Mouse (Mus musculus) heart, adult 8-10 months (tissue): Measurements from ENCODE around the gene Spata31d1d. TPM values are rescaled to one million over a fixed set of nuclear protein-coding genes. Genes with fewer than 3 reads are reported as not detected.
"Not testable (repeated sequence)": the region's sequence is repeated elsewhere in the genome, so short reads cannot be mapped to it uniquely, and the experiment has no call there.

ENCODE experiments used
- DNase-seq: peaks from one replicate; pipeline ENCODE4 v3.0.0; 2022; ENCODE audit warnings: low spot score
- total RNA-seq, 4 experiments: library from RNA; stranded (reverse); gene quantifications; 2 replicates each; pipeline ENCODE4 v1.2.4; 2022

The Spata31d1d gene
- total RNA-seq, 4 experiments from 2014 or later = not detected

DNA sequence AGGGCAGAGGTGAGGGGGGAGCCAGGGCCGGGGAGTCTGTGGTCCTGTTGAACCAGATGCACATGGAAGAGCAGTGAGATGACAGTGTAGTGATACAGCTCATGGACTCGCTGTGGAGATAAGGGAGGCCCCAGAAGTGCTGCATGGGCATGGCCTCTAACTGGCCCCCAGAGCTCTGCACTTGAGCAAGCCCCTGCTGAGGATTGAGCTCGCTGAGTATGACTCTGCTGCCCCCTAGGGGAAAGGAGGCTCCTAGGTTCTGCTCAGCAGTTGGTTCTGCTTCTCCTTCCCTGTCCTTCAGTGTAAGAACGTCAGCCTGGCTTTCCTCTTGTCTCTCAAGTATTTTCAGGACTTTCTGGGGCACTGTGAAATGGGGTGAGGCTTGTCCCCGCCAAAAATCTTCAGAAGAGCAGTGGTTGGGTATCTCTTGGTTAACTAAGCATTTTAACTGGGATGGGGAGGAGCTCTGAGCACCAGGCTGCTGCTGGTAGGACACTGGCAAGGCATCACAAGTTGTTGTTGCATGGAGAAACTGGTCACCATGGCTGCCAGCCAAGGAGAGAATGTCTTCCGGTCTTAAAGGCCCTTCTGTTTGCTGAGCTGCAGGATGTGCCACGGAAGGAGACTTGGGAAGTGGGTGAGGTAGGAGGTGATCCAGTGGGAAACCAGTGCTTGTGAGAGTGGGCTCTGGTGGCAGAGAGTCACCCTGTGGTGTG, 3.0 kb downstream of the Spata31d1d start:
- peak; percentile 79 for DNase-seq

DNA sequence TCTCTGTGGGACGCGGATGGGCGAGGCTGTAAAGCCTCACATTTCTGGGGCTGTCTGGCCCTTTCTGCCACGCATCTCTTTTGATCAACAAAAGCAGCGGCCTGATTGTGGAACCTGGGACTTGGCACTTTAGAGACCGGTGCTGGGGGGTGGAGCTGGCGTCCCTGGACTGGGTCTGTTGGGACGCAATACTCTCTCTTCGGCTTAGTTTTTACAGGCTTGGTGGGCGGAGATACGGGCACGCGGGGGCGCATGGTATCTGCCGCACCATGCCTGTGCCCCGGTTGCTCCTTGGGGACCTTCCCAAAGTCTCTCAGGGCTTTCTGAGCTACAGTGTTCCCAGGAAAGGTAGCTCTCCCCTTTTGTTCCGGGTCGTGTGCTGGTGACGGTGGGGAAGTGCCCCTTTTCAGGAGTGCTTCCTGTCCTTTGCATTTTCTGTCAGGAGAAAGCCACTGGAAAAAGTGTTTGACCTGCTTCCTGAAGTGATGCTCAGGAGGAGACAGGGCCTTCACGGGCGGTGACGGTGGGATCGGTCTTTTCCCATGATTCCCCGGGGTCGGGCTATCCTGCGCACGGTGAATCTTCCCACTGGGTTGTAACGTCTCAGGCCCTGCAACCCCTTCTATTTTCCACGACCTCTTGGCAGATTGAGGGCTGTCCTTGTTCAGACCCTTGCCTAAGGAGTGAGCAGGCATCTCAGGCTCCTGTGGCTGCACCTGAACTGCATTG, 5.2 kb downstream of the Spata31d1d start:
- DNase-seq = no peak

DNA sequence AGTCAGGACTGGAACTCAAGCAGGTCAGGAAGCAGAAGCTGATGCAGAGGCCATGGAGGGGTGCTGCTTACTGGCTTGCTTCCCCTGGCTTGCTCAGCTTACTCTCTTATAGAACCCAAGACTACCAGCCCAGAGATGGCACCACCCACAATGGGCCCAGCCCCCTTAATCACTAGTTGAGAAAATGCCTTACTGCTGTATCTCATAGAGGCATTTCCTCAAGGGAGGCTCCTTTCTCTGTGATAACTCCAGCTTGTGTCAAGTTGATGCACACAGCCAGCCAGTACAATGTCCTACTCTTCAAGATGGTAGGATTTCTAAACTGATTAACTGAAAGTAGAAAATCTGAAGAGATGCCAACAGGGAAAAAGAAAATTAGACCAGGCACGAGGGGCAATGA, 9.5 kb downstream of the Spata31d1d start:
- not testable (repeated sequence) for DNase-seq

DNA sequence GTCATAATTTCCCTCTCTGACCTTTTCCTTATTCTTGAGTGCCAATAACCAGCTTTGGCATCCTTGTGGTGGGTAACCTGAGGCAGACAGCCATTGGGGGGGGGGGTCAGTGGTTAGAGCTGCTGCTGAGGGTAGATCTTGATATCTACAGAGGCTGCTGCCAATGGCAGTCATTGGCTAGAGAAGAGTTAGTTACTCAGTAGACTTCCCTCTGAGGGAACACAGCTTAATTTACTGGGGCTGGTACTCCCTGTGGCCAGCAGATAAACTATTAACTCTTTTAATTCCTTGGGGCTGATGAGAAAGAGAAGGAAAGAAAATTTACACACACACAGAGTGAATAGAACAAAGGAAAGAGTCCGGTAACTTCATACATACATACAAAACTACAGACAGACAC, 12.1 kb downstream of the Spata31d1d start:
- no peak for DNase-seq

DNA sequence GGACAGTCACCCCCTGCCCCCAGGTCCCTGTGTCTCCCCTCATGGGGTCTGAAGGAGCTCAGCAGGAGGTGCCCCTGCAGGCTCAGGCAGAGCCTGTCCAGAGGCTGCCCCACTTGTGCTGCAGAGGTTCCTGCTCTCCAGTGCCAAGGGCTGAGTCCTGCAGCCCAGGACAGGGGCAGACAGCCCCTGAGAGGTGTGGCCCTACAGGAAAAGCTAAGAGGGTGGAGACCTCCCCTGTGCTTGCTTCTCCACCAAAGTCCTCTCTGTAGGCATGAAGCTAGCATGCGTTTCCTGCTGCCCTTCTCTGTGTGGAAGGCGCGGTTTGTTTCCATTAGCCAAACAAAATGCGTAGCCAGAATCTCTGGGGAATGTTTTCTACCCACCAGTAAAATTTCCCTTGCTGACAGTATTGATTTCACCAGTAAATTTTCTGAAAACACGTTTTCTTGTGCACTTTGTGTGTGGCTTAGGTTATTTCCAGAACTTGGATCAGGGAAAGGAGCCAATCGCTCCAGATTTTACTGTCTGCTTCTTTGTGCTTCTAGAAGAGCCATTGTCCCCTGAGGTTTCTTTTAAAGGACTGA, 12.6 kb downstream of the Spata31d1d start:
- peak; percentile 25 for DNase-seq

DNA sequence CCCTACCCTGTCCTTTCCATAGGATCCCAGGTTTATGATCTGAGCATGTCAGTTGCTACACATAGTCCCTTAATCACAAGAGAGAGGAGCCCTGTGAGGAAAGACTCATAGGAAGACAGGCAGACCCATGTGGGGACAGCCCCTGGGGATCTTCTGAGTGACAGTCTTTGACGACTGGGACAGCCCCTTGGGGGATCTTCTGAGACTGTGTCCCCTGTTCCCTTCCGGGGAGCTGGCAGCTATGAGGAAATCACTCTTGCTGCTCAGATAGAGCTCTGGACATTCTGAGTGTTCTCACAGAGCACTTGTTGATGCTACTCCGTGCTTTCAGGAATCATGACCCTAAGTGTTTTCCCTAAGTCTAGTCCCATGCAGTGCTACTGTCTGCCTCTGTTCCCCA, 17.8 kb downstream of the Spata31d1d start:
- no peak for DNase-seq

DNA sequence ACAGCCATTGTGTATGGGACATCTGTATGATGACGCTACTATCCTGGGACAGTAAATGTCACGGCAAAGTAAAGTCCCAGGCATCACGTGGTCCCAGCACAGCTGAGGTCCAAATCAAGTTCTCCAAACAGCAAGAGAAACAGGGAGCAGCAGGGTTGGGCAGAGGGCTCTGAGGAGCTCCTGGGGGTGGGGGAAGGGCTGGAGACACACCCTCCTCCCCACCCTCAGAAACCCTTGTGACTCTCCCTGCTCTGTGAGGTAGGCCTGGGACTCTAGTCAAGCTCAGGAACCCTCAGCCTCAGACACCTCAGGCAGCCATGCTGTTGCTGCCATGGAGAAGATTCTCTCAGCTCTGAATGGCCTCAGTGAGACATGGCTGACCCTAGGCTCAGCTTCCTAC, 19.6 kb downstream of the Spata31d1d start, which contains the start of gene Spata31d1b:
TSS of gene Spata31d1b (plus strand) at position 301 of the 400 bp plus-strand sequence.
- not testable (repeated sequence) for DNase-seq

DNA sequence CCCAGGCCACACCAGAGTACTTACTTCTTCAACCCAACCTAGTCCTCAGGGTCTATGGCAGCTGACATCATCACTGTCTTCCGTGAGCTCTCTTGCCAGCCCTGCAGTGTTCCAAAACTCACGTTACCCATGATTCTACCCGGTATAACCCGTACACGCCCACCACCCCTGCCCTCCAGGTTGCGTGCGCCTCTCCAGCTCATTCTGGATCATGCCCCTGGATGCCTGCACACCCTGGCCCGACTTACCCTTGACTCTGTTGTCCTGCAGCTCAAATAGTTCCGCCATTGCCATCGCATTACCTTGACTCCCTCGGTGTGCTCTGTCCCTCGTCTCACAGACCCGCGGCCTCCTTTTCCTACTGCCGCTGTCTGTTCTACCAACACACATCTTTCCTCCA, 21.3 kb downstream of the Spata31d1d start, which contains the start of gene Spata31d1a:
TSS of gene Spata31d1a (minus strand) at position 101 of the 400 bp plus-strand sequence.
- DNase-seq = no peak

DNA sequence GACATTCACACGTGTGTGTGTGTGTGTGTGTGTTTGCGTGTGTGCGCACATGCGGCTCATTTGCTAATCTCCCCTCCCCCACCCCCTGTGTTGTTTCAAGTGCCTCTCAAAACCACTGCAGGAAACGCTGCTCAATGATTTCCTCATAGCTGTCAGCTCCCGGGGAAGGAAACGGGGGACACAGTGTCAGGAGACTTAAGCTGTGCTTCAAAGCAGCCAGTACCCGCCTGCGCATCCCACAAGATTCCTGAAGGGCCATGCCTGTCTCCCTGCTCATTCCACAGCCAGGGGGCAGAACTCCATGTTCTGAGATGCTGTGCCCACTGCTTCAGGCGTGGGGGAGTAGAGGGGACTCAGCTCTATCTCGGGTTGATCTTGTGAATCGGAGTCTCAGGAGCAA, 27.0 kb downstream of the Spata31d1d start:
- DNase-seq = peak; percentile 3

DNA sequence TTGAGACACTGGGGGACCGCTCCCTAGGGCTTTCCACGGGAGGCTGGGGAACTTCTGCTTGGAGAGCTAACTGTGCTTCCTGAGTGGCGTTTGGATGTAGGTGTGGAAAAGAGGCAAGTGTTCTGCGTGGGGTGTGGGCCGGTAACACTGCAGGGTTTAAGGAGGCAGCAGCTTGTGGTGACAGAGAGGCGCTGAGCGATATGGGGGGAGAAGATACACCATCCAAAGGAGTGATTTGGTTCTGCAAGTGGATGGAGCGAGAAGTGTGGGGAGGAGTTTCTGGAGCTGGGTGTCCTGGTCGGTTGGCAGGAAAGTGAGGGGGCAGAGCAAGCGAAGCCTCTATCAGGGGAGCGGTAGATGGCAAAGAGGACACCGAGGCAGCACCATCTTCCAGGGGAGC, 28.0 kb downstream of the Spata31d1d start:
- no peak for DNase-seq

DNA sequence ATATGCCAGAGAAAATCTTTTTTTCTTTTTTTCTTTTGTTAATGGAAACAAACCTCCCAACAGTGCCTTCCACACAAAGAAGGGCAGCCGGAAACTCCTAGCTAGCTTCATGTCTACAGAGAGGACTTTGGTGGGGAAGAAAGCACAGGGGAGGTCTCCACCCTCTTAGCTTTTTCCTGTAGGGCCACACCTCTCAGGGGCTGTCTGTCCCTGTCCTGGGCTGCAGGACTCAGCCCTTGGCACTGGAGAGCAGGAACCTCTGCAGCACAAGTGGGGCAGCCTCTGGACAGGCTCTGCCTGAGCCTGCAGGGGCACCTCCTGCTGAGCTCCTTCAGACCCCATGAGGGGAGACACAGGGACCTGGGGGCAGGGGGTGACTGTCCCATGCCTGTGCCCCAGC, 31.4 kb downstream of the Spata31d1d start:
- DNase-seq = not testable (repeated sequence)

DNA sequence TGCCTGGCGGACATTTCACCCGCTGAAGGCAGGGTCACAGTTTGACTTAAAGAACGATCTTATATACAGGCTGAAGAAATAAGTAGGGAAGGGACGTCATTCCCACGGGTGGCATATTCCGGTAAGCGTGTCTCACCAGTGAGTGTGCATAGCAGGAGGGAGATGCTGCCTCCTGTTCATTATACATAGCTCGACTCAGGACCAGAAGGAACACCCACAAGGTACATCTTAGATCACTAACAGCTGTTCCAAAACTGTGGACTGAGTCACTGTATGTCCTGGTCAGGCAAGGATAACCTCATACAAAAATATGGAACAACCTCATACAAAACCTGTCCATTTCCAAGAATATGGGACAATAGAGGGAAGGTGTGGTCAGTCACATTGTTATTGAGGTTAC, 32.4 kb downstream of the Spata31d1d start:
- DNase-seq = no peak

DNA sequence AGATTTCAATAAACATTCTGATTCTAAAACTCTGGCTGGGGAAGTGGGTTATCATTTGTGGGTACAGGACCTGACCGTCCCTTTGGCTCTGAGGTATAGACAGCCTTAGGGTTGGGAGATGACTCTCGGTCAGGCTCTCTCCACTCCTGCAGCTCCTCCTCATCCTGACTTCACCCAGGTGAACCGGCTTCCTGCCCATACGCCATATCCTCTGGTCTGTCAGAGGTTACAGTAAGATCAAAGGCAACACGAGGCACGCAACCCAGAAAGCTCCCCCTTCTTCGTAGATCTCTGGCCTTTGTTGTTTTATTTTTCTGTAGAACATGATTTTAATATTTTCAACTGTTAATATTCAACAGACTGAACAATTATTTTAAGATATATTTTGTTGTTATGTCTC, 35.8 kb downstream of the Spata31d1d start:
- no peak for DNase-seq

DNA sequence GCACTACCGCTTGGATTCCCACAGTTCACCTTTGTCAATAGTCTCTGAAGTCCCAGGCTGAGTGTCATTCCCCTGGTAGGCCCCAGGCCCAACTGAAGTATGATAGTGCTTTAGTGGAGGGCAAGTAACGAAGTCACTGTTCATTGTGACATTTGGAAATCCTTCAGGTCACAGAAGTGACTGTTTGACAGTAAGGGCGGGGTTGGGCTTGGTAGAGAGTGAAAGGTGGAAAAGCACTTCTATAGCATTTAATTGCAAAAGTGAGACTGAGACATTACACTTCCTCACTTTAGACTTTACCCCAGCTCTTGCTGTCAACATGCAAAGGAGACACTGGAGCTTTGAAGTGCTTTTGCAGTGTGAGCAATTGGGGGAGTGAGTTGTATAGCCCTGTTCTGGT, 37.5 kb downstream of the Spata31d1d start, which contains the start of gene 4921517D22Rik:
TSS of gene 4921517D22Rik (minus strand) at position 101 of the 400 bp plus-strand sequence.
- DNase-seq = no peak

DNA sequence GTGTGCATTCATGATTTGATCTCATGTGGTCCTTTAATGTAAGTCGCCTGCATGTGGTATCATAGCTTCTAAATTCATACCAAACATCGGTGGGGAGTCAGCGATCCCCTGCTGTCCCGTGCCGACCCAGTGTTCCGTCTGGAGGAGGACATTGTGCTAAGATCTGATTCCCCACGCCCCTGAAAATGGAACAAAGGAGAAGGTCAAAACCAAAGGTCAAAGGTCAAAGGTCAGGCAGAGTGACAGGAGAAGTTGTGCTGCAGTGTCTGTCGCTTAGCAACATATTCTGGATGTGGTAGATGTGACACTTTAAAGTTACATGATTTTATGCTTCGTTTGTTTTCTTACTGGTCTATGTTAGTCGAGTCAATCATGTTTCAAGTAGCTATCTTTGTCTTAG, 40.1 kb downstream of the Spata31d1d start:
- DNase-seq = no peak

DNA sequence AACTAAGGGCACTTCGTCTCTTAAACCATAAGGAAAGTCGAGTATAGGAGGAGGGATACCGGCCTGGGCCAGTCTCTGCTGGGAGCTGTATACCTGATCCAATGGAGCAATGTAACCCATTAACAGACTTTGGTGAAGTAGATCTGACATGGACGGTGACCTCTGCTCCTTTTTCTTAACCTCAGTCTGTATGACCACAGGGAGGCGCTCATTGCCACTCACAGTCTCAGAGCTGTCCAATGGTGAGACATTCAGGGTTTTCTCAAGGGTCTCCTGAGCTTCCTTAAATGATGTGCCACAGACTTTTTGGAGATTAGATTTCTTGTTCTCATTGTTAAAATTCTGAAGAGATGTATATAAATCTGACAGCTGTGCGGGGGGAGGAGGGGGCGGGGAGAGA, 41.0 kb downstream of the Spata31d1d start:
- no peak for DNase-seq

DNA sequence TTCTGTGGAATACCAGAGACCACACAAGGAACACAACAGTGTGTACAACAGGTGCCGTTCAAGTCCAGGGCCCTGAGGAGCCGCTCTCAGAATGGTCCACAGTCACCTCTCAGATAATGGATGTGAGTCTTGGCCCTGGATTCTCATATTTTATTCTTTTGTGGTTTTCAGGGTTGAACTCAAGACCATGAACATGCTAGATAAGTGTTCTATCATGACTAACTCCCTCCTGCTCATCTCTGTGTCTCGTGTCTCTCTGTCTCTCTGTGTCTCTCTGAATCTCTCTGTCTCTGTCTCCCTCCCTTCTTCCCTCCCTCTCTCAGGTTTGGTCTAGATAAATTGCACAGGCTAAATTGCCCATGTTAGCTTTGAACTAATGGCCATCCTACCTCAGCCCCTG, 41.7 kb downstream of the Spata31d1d start:
- no peak for DNase-seq

DNA sequence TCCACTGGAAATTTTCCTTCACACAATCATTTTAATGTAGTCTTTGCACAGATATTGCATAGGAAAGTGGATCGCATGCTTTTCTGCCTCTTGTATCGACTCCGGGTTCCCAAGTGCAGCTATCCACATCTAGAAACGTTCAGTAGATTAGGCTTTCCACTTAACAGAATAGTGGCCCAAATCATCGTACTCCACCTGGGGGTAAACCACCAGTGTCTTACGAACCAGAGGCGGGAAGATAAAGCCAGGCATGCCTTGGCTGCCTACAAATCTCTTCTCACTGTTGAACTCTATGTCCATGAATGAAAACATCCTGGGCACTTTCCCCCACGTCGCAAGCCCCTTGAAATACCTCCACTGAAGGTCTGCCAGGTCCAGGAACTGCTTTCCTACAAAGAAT, 42.2 kb downstream of the Spata31d1d start:
- DNase-seq = no peak

DNA sequence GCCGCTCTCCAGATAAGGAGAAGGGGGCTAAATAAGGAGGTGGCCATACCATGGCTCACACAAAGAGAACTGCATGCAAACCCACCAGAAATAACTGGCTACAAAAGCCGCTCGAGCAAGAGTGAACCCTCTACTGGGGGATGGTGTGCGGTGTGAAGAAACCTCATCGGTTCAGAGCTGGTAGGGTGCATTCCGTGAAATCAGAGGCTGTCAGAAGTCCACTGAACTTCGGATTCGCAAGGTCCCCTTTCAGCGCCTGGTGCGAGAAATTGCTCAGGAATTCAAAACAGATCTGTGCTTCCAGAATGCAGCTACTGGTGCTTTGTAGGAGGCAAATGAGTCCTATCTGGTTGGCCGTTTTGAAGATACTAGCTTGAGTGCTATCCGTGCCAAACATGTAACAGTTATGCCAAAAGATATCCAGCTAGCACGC, 43.2 kb downstream of the Spata31d1d start:
- DNase-seq = peak; percentile 9

DNA sequence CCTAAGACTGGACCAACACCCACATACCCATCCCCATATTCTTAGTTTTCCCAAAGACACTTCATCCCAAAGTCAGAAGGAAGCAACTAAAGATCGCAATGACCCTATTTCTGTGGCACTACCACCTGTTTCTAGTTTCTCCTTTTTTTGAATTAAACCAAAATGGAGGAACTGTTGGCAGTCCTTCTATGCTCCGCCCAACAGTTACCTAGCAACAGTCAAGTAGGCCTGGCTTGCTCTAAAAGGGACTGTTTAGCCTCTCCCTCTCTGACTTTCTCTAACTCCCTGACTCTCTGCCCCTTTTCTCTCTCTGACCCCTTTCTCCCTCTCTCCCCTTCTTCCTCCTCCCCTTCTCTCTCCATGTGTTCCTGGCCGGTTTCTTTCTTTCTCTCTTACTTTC, 46.3 kb downstream of the Spata31d1d start:
- DNase-seq = no peak

DNA sequence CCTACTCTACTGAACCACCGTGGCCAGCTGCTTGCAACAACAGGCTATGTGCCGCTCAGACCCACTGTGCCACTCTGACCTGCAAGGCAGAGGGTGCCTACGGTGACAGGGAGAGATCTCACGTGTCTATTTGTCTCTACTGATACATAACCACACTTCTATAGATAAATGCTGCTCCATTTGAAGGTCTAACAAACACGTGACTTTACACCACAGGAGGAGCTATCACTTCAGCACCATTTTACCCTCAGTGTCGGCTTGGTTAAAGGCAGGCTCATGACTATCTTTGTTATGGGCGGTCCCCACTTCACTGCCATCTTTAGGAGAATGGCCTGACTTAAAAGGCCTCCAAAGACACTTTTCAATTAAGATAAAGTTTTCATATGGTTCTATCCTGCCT, 48.9 kb downstream of the Spata31d1d start:
- DNase-seq = no peak

DNA sequence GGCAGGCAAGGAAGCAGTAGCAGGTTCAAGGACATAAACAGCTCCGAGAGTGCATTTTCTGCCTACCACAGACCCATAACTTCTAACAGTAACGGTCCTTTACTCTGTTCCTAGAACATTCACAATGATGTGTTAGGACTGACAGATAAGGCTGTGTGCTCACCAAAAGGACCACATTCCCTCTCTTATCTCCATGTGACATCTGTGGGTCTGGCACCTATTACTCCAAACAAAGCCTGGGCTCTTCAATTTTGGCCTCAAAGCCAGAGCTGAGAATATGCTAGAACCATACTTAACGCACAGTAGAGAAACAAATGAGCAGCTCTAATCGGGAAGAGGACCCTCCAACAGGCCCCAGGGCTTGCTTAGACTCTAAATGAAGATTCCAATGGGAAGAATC, 51.6 kb downstream of the Spata31d1d start:
- DNase-seq = no peak

DNA sequence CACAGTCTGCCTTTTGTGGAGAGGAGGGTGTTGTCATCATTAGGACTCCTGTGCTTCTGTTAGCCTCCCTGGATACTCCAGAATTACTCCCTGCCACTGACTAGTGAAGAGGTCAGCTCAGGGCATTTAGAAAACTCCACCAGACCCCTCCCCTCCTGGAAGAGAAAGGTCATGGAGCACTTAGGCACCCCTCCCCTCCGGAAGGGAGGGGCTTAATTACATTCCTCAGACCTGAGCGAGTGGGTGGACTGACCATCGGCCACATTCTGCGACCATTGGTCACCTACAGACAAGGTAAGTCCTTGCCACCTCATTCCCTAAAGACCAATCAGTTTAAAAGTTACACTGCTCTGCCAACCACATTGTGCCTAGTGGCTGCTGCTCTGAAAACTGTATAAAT, 52.2 kb downstream of the Spata31d1d start:
- no peak for DNase-seq
